Mouse (Mus musculus) MEL (cell line): ENCODE measurements at regions not wholly inside any gene's neighbourhood (a gene's known extent, or its start where the extent isn't known, plus 50 kb on each side); places are given as distances from the start of the nearest gene placed in this dataset.
A peak's percentile ranks its signal among the peaks of the same experiment; 100 is the strongest.

Experiments used
- BHLHE40 ChIP-seq: IDR thresholded peaks from 2 replicates; pipeline ENCODE4 v1.6.1; 2012; ENCODE audit warnings: low read depth, mild to moderate bottlenecking, inconsistent platforms, low read length, improper control_type of control experiment, borderline replicate concordance
- CTCF ChIP-seq, 3 experiments: IDR thresholded peaks in 2 of 3; conservative IDR thresholded peaks in 1 of 3; 2 replicates each; pipeline ENCODE4 v1.5.1; 2011 to 2012; ENCODE audit warnings: low read length in 3 of 3, low read depth in 2 of 3, mild to moderate bottlenecking in 2 of 3, improper control_type of control experiment in 1 of 3, inconsistent platforms in 1 of 3, mixed read lengths in 1 of 3, moderate library complexity in 1 of 3; ENCODE audit not compliant: control insufficient read depth in 1 of 3, insufficient read depth in 1 of 3, poor library complexity in 1 of 3, severe bottlenecking in 1 of 3
- ELF1 ChIP-seq: IDR thresholded peaks from 2 replicates; pipeline ENCODE4 v1.6.1; 2014; ENCODE audit warnings: low read depth, mild to moderate bottlenecking, inconsistent platforms, low read length, improper control_type of control experiment, moderate library complexity
- EP300 ChIP-seq, 2 experiments: IDR thresholded peaks; 2 replicates each; pipeline ENCODE4 v1.6.1; 2011; ENCODE audit warnings: improper control_type of control experiment in 2 of 2, low read length in 2 of 2, low read depth in 1 of 2, mild to moderate bottlenecking in 1 of 2
- HCFC1 ChIP-seq: IDR thresholded peaks from 2 replicates; pipeline ENCODE4 v1.6.1; 2012; ENCODE audit warnings: low read depth, mild to moderate bottlenecking, inconsistent platforms, low read length, improper control_type of control experiment, moderate library complexity
- MAX ChIP-seq: IDR thresholded peaks from 2 replicates; pipeline ENCODE4 v1.6.1; 2011; ENCODE audit warnings: low read length, improper control_type of control experiment
- MAZ ChIP-seq: IDR thresholded peaks from 2 replicates; pipeline ENCODE4 v1.6.1; 2012; ENCODE audit warnings: low read depth, mild to moderate bottlenecking, inconsistent platforms, low read length, improper control_type of control experiment
- MEF2A ChIP-seq: IDR thresholded peaks from 2 replicates; pipeline ENCODE4 v1.6.1; 2014; ENCODE audit warnings: low read depth, mild to moderate bottlenecking, inconsistent platforms, low read length, improper control_type of control experiment; ENCODE audit not compliant: poor library complexity, insufficient replicate concordance, severe bottlenecking; ENCODE audit errors: extremely low read depth
- NELFE ChIP-seq: IDR thresholded peaks from 2 replicates; pipeline ENCODE4 v1.6.1; 2011; ENCODE audit warnings: low read depth, low read length, improper control_type of control experiment
- POLR2A ChIP-seq, 2 experiments: IDR thresholded peaks; 2 replicates each; pipeline ENCODE4 v1.6.1; 2011 to 2012; ENCODE audit warnings: low read length in 2 of 2, mild to moderate bottlenecking in 2 of 2, control low read depth in 1 of 2, improper control_type of control experiment in 1 of 2, low read depth in 1 of 2, moderate library complexity in 1 of 2; ENCODE audit not compliant: control insufficient read depth in 1 of 2, insufficient read depth in 1 of 2, poor library complexity in 1 of 2
- TBP ChIP-seq: IDR thresholded peaks from 2 replicates; pipeline ENCODE4 v1.8.0; 2011; ENCODE audit warnings: low read depth, low read length, improper control_type of control experiment
- UBTF ChIP-seq: IDR thresholded peaks from 2 replicates; pipeline ENCODE4 v1.6.1; 2012; ENCODE audit warnings: low read depth, mild to moderate bottlenecking, inconsistent platforms, low read length, improper control_type of control experiment, moderate library complexity, borderline replicate concordance; ENCODE audit not compliant: insufficient read depth

- no peak for TF ChIP-seq HCFC1
- no peak for TF ChIP-seq MAZ
- TF ChIP-seq BHLHE40 = no peak
- TF ChIP-seq EP300 (IDR thresholded peaks at IDR 0.05; ENCODE audit: low read depth in 1 of 2, low read length in 2 of 2) = no peak
- TF ChIP-seq NELFE = no peak
- peak; percentile 75 to 96 (median 87) for TF ChIP-seq CTCF (IDR thresholded peaks at IDR 0.05 in 2 of 3, conservative IDR thresholded peaks at IDR 0.05 in 1 of 3; ENCODE audit: control insufficient read depth in 1 of 3, insufficient read depth in 1 of 3, low read depth in 2 of 3, low read length in 3 of 3, poor library complexity in 1 of 3, severe bottlenecking in 1 of 3)
- TF ChIP-seq UBTF = no peak
- no peak for TF ChIP-seq MAX
- TF ChIP-seq MEF2A = no peak
- TF ChIP-seq TBP = no peak
- no peak for TF ChIP-seq POLR2A (IDR thresholded peaks at IDR 0.05; ENCODE audit: control insufficient read depth in 1 of 2, insufficient read depth in 1 of 2, low read depth in 1 of 2, low read length in 2 of 2, poor library complexity in 1 of 2)
- no peak for TF ChIP-seq ELF1
Observed at GRCm38 (mm10) chr4:9135481-9136187, 896.8 kb upstream of the Car8 start.
